Mouse (Mus musculus) B cell, adult (primary cell): ENCODE data around the gene Sln. TPM values are rescaled to one million over a fixed set of nuclear protein-coding genes. Genes with fewer than 3 reads are reported as not detected.

ENCODE experiments used
- total RNA-seq: library from RNA; stranded (reverse); gene quantifications from 4 replicates; pipeline ENCODE4 v1.2.4, GENCODE M21; 2023; ENCODE audit not compliant: inconsistent age

Gene Sln
- total RNA-seq = not detected in 4 replicates

GRCm38 (mm10) chr9:53849864-53850263 lies at the start of gene Sln:
TSS of gene Sln (plus strand) at chr9:53850164.

Other genes starting within 250 kb of the Sln start
- gene Acat1, start 239.8 kb upstream of the Sln start, total RNA-seq = 23.4 to 30.0 TPM (median 26.6 TPM) in 4 replicates
- gene Cul5, start 180.2 kb upstream of the Sln start, total RNA-seq = 36.1 to 40.8 TPM (median 36.9 TPM) in 4 replicates
- gene Rab39, start 143.9 kb upstream of the Sln start, total RNA-seq = 4.5 to 5.6 TPM (median 5.0 TPM) in 4 replicates
- 2.7 to 3.2 TPM (median 3.0 TPM) in 4 replicates for gene Slc35f2, start 78.6 kb upstream of the Sln start, total RNA-seq
- gene Elmod1, start 125.1 kb downstream of the Sln start, total RNA-seq = not detected in 4 replicates
- not detected in 4 replicates for gene Tnfaip8l3, start 218.2 kb downstream of the Sln start, total RNA-seq